Mouse (Mus musculus): ENCODE results near the gene Tmem132d.

Gene Tmem132d

GRCm38 (mm10) chr5:128235611-128236010 lies 197.3 kb downstream of the Tmem132d start:
- no peak for DNase-seq (ENCODE audit: extremely low read depth, low read depth, low spot score)

DNA sequence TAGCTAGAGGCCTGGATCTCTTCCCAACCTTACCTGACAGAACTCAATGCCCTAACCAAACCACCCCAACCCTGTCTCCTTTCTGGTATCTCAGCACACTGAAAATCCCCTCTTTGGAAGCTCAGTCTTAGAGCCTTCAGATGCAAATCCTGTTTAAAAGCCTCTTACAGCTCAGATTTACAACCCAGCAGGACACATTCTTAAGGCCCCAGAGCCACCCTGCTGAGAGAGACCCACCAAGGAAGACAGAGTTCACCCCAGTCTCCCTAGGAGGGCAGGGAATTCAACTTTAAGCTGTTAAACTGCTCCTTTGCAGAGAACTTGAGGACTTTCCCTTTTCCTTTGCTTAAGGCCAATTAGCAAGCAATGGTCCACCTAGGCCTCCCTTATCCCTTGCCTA lies 199.8 kb downstream of the Tmem132d start:
- no peak for DNase-seq (ENCODE audit: extremely low read depth, low read depth, low spot score)

- DNase-seq (ENCODE audit: extremely low read depth, low read depth, low spot score), result no peak
Measured at GRCm38 (mm10) chr5:128218281-128218680, 214.6 kb downstream of the Tmem132d start.

GRCm38 (mm10) chr5:128211125-128211524 lies 221.8 kb downstream of the Tmem132d start:
- no peak for DNase-seq (ENCODE audit: extremely low read depth, low read depth, low spot score)

GRCm38 (mm10) chr5:128205716-128206115 lies 227.2 kb downstream of the Tmem132d start:
- DNase-seq (ENCODE audit: extremely low read depth, low read depth, low spot score), result no peak

GRCm38 (mm10) chr5:128204685-128205320 lies 228.1 kb downstream of the Tmem132d start:
- no peak for DNase-seq (ENCODE audit: extremely low read depth, low read depth, low spot score)

- DNase-seq (ENCODE audit: extremely low read depth, low read depth, low spot score), result no peak
Measured at GRCm38 (mm10) chr5:128203879-128204581, 228.8 kb downstream of the Tmem132d start.

DNA sequence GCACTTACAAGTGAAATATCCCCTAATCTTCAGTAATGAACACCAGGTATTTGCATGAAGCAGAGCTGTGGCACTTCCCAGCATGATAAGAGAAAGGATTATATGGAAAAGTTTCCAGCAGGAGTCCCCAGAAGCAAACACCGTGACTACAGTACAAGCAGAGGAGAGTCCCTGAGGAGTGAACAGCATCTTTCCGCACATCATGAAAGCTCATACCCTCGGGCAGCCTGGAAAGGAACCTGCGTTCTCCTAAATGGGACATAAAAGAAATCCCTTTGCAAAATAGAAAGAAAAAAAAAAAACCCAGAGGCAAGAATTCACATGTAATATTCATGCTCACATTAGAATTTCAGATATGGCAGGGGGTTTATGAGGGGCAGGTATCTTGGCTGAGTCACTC lies 238.8 kb downstream of the Tmem132d start:
- no peak for DNase-seq (ENCODE audit: extremely low read depth, low read depth, low spot score)

- DNase-seq (ENCODE audit: extremely low read depth, low read depth, low spot score), result no peak
Measured at GRCm38 (mm10) chr5:128192485-128193055, 240.3 kb downstream of the Tmem132d start.

DNA sequence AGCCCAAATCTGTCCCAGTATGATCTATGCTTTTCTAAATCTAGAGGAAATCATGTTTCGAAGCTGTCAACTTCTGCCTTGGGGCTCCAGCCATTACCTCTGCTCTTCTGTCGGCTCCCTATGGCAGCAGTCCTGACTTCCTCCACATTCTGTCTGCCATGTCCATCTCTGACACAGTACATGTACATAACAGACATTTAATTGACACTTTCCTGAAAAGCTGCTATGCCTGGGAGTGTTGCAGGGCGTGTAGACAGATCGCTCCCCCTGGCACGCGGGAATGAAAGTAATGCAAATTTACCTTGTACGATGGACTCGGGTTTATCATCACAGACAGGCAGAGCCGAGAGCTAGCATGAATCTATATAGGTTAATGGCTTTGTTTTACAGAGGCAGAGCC lies 241.2 kb downstream of the Tmem132d start:
- DNase-seq (ENCODE audit: extremely low read depth, low read depth, low spot score), result no peak

DNA sequence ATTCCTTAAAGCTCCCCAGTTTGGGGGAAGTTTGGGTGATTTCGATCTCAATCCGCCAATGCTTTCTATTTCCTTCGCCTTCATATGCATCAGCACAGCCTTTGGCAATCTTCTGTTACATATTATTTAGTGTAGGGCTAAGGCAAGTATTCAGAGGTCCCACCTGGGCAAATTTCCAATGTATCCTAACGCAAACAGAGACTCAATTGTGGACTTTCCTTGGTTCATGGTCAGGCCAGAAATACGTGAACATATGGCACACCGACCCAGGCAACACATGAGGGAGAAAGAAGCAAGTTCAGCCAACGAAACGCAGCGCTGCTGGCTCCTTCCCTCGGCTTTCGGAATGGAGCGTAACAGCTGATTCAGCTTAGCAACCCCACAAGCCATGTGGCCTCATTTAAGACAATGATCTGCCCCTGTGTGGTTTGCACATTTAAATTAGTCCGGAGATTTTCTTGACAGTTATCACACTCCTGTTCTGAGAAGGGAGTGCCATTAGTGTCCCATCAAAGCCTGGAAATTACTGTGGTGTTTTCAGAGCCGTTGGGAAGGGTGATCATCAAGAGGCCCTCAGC lies 242.5 kb downstream of the Tmem132d start:
- no peak for DNase-seq (ENCODE audit: extremely low read depth, low read depth, low spot score)

GRCm38 (mm10) chr5:128176234-128176633 lies 256.6 kb downstream of the Tmem132d start:
- no peak for DNase-seq (ENCODE audit: extremely low read depth, low read depth, low spot score)

GRCm38 (mm10) chr5:128158901-128159675 lies 273.8 kb downstream of the Tmem132d start:
- DNase-seq (ENCODE audit: extremely low read depth, low read depth, low spot score), result peak; percentile 83

DNA sequence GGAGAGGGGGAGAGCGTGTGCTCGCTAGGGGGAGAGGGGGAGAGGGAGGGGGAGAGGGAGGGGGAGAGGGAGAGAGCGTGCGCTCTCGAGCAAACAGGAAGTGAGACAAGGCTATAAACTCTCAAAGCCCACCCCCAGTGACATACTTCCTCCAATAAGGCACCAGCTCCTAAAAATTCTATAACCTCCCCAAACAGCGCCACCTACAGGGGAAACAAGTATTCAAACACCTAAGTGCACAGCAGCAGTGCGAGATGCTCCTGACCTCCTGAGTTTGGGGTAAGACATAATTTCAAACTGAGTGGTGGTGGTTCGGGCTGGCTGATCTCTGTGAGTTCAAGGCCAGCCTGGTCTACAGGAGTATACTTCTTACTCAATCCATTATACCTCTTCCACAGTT lies 281.4 kb downstream of the Tmem132d start:
- DNase-seq (ENCODE audit: extremely low read depth, low read depth, low spot score), result no peak

GRCm38 (mm10) chr5:128146901-128147645 lies 285.8 kb downstream of the Tmem132d start:
- no peak for DNase-seq (ENCODE audit: extremely low read depth, low read depth, low spot score)

DNA sequence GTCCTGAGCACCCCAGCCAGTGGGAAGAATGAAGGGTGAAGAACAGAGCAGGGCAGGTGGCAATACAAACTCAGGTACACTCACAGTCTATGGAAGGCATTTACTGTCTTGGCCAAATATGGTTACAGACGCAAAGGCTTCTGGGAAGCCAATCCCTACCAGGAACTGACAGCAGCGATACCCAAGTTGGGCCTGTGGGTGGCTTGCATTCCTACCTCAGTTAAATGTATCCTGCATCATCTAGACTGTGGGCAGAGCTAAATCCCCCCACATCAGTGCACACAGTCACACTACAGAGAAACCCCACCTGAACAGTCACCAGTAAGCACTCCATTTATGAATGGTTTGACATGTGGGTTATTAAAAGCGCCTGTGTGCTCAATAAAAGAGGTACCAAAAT lies 288.1 kb downstream of the Tmem132d start:
- no peak for DNase-seq (ENCODE audit: extremely low read depth, low read depth, low spot score)

GRCm38 (mm10) chr5:128136818-128137217 lies 296.1 kb downstream of the Tmem132d start:
- no peak for DNase-seq (ENCODE audit: extremely low read depth, low read depth, low spot score)

- DNase-seq (ENCODE audit: extremely low read depth, low read depth, low spot score), result no peak
Measured at GRCm38 (mm10) chr5:128122656-128123055, 310.2 kb downstream of the Tmem132d start.

DNA sequence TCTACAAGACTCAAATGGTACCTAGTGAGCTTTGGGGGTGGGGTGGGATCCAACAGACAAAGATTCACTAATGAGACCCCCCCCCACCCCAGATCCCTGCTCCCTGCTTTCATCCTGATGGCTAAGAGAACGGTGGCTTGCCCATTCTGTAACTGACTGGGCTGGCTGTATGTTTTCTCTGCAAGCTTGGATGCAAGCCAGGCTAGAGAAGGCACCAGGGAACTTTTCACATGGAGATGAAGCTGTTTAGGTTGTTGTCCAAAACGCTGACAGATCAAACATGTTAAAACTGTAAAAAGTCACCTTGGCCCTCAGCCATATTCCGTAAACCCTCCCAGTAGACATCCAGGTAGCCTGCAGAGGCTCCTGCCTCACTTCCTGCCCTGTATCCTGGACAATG lies 313.7 kb downstream of the Tmem132d start:
- DNase-seq (ENCODE audit: extremely low read depth, low read depth, low spot score), result no peak

DNA sequence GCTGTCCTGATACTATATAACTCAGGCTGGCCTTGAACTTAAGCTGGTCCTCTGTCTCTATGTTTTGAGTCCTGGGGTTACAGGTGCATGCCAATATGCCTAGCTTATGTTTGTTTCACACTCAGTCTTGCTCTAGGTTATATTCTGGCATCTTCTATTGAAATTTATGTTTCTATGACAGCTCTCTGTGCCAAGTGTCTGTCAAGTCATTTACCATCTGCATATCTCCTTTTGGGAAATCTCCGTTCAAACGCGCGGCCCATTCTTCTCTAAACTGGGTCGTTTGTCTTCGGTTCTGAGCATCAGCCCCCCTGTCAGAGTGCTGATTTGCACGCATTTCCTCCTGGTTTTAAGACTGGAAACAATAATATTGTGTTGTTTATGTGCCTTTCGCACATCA lies 319.8 kb downstream of the Tmem132d start:
- no peak for DNase-seq (ENCODE audit: extremely low read depth, low read depth, low spot score)

GRCm38 (mm10) chr5:128112518-128112917 lies 320.4 kb downstream of the Tmem132d start:
- DNase-seq (ENCODE audit: extremely low read depth, low read depth, low spot score), result no peak

All from fat pad, adult 2 months (tissue).